Mouse (Mus musculus) urinary bladder, postnatal 10 days (tissue): Measurements from ENCODE around the gene Gm5431.
"Not testable (repeated sequence)": the region's sequence is repeated elsewhere in the genome, so short reads cannot be mapped to it uniquely, and the experiment has no call there.

ENCODE experiments used
- DNase-seq: peaks from one replicate; pipeline ENCODE4 v3.0.0; 2022; ENCODE audit warnings: low spot score

Gene Gm5431

DNA sequence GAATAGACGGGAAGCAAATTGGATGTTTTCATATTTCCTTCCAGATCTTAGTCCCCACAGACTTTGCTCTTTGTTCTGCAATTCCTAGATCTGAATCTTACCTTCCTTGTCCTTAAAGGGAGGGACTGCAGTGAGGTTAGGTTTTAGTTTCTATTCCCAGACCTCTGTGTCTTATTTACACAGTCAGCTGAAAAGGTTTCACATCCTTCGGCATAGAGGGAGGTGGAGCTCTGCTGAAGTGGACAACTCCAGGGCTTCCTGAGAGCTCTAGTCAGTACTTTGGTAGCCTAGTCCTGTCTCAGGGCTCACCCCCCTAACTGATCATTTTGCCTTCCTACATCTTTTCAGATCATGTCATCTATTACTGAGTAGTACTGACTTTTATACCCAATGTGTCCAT, at the start of gene Gm5431:
Gene Gm5431 (minus strand): TSS at position 194 of the 400 bp plus-strand sequence.
- no peak for DNase-seq

- not testable (repeated sequence) for DNase-seq
Measured at GRCm38 (mm10) chr11:48946090-48946489, 44.1 kb upstream of the Gm5431 start, which contains the start of gene Psme2b. Gene Psme2b (minus strand): TSS chr11:48946190.

DNA sequence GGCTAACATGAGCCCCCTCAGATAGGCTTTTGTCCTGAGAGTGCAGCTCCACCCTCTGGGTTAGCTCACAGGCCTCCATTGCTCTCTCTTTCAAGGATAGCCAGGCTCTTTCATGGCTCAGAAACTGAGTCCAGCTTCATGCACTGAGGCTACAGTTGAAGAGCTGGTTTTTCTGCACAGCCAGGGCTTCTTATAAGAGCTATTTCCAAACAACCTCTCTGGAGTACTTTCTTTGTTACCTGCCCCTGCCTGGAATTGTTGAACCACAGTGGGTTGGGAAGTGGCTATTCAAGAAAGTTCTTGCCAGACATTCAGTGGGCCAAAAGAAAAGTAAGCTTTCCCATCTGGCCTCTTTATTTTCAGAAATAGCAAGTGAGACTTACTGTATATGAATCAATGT, 37.3 kb upstream of the Gm5431 start:
- DNase-seq = not testable (repeated sequence)

DNA sequence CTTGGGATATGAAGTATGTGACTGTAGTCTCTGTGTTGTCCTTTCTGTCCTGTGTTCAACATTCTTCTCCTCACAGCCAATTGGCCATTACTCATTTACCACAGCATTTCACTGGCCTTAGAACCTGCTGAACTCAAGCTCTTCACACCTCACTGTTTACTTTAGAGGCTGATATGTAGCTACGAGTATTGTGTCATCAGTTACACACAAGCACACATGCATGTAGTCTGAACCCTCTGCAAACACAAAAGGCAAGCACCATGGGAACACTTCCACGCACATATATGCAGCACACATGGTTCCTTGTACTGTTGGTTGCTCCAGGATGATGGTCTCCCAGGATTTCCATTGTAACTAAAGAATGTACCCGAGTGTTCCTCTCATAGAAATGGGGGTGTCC, 33.3 kb upstream of the Gm5431 start:
- DNase-seq = not testable (repeated sequence)

DNA sequence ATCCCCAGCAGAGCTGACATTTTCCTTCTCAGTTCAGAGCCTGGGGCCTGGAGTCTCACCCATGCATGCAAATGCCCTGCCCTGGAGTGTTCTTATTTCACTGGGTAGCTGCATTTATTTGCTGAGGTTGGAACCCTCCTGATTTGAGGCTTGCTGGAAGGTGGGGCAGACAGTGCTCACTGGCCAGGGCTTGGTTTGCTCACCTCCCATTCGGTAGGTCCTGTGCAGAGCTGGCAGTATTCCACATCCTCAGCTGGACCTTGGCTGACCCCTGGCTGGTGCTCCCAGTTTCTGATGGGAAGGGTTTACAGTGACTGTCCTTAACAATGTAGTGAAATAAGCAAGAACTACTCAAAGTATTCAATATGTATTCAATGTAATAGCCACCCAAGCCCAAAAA, 31.9 kb upstream of the Gm5431 start:
- not testable (repeated sequence) for DNase-seq

GRCm38 (mm10) chr11:48933422-48933821, 31.4 kb upstream of the Gm5431 start:
- not testable (repeated sequence) for DNase-seq

GRCm38 (mm10) chr11:48928068-48928467, 26.1 kb upstream of the Gm5431 start:
- not testable (repeated sequence) for DNase-seq

DNA sequence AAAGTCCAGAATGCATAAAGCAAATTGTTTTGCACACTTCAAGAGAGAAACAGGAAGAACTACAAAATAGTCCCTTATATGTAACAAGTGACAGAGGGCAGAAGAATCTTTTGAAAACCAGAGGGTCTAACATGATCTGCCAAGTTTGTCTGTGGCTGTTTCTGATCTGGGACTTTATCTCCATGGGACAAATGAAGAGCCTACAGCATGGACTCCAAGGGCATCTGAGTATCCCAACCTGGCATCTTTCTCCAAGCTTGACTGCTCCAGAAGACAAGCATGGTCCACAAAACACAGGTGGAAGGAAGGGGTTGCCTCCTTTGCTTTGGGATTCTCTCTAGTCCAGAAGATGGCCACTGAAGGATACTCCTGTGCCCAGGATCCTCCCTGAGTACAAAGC, 24.4 kb upstream of the Gm5431 start:
- DNase-seq = not testable (repeated sequence)

DNA sequence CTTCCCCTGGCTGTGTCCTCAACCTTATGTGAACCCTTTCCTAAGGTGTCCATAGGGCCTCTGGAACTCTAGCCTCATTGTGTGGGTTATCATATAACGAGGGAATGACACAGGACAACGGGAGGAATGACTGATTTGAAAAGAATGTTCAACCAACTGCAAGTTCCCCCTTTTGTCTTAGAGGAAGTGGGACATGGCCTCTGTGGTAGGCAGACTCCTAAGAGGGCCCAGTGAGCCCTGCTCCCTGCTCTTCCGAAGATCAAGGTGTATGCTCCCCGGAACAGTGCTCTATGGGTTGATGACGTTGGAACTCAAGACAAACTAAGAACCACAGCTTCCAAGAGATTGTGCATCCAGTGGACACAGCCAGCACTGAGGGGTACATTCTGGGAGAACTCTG, 21.8 kb upstream of the Gm5431 start:
- not testable (repeated sequence) for DNase-seq

DNA sequence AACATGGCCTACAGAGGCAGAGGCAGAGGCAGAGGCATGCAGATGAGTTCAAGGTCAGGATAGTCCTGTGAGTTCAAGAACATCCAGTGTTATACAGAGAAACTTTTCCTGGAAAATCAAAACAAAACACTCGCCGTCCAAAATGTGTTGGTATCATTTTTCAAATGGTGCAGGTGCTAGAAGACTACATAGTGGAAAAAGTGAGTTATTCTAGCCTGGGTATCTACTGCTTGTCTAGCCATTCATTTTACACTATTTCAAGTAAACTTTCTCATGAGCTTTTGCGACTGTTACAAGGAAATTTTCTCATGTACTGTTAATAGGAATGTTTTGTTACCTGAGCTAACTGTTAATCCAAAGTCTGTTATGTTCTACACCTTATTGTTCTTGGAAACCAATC, 16.4 kb upstream of the Gm5431 start:
- DNase-seq = no peak

DNA sequence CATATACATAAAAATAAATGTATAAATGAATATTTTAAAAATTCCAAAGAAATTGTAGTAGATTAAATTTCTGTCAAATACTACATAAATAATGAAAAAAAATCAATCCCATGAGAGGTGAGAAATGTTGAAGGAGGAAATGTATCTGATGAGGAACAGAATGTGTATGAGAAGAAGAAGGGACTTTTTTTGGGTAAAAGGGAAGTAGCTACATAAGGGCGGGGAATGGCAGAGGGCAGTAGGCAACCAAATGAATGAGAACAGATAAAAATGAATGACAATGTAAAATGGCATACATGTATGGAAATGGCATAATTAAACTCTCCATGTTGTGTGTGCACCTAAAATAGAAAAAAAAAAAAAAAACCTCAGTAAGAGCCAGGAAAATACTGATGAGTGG, 11.6 kb upstream of the Gm5431 start:
- DNase-seq = no peak

- DNase-seq = no peak
Measured at GRCm38 (mm10) chr11:48908459-48908858, 6.4 kb upstream of the Gm5431 start.

- not testable (repeated sequence) for DNase-seq
Measured at GRCm38 (mm10) chr11:48901567-48901930, 465 bp downstream of the Gm5431 start.

DNA sequence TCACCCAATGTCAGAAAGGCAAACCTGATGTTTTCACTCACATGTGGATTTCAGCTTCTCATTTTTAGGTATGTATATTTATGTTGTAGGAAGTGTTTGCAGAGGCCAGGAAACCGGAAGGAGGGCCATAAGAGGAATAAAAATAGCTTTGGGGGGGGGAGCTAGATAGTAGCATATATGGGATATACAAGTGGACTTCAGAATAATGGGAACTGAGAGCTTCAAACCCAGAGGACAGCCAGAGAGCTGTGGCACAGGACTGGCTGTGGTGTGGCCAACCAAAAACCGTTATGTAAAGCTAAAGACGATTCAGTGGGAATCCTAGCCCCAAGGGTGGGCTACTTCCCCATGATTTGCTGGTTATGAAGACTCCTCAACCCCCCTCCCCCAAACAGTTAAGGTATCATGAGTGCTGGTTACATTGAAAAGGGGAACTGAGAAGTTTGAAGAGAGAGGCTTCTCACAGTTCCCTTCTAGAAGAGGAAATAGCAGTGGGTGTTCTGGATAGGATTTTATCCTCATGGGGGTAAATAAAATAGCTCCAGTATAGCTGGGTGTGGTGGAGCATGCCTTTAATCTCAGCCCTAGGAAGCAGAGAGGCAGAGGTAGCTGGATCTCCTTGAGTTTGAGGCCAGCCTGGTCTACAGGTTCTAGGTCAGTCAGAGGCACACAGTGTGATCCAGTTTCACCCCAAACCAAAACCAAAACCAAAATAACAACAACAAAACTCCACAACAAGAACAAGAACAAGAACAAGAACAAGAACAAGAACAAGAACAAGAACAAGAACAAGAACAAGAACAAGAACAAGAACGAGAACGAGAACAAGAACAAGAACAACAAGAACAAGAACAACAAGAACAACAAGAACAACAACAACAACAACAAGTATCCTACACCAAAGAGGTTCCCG, 1.1 kb downstream of the Gm5431 start:
- not testable (repeated sequence) for DNase-seq

DNA sequence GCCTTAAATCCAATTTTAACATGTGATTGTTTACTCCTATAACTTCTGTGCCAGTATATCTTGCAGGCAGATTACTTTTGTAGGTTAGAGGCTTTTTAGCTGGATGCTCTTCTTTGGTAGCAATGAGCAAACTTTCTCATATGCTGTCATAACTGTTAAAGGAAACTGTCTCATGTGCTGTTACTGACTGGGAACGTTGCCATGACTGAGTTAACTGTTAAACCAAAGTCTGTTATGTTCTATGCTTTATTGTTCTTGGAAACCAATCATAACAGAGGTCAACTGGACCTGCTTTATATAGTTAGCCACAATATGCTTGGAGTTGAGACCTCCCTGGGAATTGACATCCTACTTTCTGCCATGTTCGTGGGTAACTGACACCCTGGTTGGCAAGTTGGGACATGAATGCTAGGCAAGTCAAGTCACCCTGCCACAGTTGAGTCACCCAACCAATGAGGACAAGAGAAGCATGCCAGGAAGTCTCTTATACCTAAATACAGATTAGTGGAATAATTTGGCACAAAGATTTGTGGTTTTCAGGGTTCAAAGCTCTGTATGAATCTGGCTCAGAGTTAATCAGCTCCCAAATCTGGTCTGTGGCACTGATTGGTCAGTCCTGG, 3.1 kb downstream of the Gm5431 start:
- no peak for DNase-seq

- DNase-seq = no peak
Measured at GRCm38 (mm10) chr11:48876680-48877079, 25.3 kb downstream of the Gm5431 start.

DNA sequence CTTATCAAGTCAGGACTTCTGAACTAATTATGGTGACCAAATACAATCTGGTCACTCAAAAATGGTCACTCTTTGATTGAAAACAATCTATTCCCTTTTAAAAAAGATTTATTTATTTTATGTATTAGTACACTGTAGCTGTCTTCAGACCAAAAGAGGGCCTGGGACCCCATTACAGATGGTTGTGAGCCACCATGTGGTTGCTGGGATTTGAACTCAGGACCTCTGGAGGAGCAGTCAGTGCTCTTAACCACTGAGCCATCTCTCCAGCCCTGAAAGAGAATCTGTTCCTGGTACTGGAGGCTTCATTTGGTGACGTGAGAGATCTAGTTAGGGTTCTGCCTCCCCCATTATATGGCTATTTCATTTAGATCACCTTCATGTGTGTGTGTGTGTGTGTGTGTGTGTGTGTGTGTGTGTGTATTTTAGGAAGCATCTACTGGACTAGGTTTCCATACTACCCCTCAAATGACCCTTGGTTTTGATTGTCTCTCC, 26.6 kb downstream of the Gm5431 start:
- not testable (repeated sequence) for DNase-seq

- no peak for DNase-seq
Measured at GRCm38 (mm10) chr11:48874465-48874864, 27.5 kb downstream of the Gm5431 start.

DNA sequence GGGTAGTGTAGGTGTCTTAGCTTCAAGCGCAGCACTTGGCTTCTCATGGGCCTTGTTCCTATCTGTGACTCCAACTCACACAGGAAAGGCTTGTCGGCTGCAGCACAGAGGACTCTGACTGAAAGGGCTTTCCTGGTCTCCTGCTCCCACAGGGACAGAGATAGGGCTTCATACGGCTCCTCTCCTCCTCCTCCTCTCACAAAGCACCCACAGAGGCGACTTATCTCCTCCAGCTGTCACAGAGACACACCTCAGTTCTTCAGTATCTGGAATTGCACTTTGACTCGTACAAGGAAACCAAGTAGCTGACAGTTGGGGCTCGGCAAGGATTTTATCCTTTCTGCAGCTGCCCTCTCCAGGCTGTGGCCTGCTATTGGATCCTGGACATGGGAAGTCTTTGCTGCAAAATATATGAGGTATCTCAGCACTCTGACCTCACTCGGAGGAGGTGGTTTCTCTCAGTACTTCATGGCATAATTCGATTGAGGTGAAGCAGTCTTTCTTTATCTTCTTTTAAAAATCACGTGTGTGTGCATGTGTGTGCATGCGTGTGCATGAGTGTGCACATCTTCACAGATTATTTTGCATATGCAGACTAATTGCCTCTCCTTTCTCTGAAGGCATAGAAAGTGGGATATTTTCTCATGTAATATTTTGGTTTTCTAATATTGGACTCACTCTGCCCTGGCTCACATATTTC, 28.3 kb downstream of the Gm5431 start:
- DNase-seq = no peak

DNA sequence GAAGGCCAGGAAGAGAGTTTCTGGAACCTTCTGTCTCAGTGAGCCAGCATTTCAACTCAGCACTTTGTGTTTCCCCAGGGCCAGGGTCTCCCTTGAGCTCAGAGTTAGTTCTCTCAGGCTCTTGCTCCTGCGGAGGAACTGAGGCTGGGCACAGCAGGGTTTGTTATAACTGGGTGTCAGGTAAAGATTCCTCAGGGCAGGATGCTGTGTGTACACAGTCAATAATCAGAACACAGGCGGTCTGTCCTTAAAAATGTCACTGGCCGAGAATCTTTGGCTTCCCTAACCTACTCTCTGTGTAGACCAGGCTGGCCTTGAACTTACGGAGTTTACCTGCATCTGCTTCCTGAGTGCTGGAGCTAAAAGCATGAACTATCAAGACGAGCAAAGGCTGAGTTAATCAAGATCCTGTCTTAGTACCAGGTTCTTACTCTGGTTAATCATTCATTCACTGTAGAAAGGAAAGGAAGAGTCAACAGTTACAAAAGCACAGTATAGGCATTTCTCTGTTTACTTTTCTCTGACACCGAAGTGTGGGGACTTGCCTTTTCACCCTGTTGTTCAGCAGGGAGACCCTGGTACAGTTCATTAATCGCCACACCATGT, 29.2 kb downstream of the Gm5431 start:
- no peak for DNase-seq

- no peak for DNase-seq
Measured at GRCm38 (mm10) chr11:48871817-48872541, 30.0 kb downstream of the Gm5431 start.
